Mouse (Mus musculus): ENCODE data around the gene Ctnna2. TPM values are rescaled to one million over a fixed set of nuclear protein-coding genes. Genes with fewer than 3 reads are reported as not detected.

The Ctnna2 gene
- polyA plus RNA-seq, 1 experiment = not detected

DNA sequence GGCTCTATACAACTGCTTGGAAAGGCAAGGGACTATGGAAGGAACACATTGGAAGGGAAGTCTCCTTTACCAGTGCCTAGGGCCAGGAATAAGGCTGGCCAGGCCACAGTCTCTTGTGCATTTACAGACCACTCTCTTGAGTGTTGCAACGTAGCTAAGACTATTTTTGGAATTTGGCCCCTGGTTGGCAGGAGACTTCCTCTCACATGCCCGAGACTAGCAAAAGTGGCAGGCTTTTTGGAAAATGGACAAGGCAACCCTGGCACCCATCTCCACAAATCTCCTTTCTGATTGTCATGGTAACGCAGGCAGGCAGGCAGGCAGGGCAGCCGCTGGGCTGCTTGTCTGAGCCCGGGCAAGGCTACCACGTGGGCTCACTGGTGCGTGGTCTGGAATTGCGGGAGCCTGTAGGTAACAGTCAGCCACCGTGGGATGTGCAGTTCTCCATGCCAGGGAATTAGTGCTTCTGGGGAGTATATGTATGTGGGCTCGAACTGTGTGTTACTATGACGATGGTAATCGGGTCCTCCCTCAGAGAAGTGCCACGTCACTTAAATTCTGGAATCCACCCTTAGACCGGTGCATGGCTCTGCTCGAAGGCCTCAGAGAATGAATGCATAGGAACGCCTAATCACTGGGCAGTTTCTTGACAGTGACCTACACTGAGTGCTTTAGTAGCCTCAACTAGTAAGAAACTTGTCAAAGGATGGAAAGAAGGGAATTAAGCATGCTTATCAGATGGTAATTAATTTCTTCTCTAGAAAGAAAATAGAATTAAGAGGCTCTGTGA lies 756.5 kb downstream of the Ctnna2 start:
- Histone ChIP-seq H3K4me3 (replicated peaks) (no peak overlapping the region), H3K27me3 (replicated peaks) (no peaks in the 10 kb centered on the region), H3K36me3 (replicated peaks; ENCODE audit: low read length) (no peaks in the 10 kb centered on the region), H3K4me1 (no peaks in the 10 kb centered on the region), H3K9me3 (0 out of 2 replicates have a peak, but pooled peaks cover 5% of the 10 kb centered on the region)
- TF ChIP-seq GATA1 (IDR thresholded peaks at IDR 0.05; ENCODE audit: borderline replicate concordance, low read length) = no peak
- no peak for TF ChIP-seq FLI1 (IDR thresholded peaks at IDR 0.05; ENCODE audit: low read length)

DNA sequence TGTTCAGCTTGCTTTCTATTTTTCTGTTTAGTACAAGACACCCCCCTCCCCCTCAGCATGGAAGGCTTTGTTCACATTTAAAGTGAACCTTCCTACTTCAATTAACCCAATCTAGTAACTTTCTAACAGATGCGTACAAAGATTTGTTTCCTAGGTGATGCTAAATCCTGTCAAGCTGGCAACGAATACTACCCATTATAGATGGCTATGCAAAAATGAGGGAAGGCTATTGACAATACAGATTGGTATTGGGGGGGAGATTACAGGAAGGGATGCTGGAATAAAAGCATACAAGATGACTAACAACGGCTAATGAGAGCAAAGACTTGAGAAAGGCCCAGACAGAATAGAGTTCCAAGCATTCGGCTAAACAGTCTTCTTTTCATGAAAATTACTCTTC lies 758.7 kb downstream of the Ctnna2 start:
- no peak overlapping the region for H3K4me3 ChIP-seq (replicated peaks)

DNA sequence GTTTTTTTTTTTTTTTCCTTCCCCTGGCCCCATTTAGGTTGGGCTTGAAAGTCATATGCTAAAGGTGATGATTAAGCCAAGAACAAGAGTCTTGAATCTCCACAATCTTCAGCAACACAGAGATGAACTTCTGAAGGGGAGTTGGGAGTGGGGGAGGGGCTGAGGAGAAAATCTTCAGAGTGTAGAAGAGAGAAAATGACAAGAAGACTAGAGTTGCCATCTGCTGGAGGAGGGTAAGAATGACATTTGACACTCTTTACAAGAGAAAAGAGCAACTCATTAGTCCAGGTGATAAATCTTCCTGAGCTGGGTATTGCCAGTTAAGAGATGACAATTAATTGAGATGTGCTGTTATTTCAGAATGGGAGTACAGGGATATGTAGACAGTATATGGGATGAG lies 760.6 kb downstream of the Ctnna2 start:
- no peak overlapping the region for H3K4me3 ChIP-seq (replicated peaks)
- peaks cover 3% of the 10 kb centered on the region; the same call in 1 of the 2 replicates for H3K4me1 ChIP-seq
- peaks cover 17% of the 10 kb centered on the region; the same call in 1 of the 2 replicates for H3K9me3 ChIP-seq
- no peaks in the 10 kb centered on the region for H3K27me3 ChIP-seq (replicated peaks)
- H3K36me3 ChIP-seq (replicated peaks; ENCODE audit: low read length) = no peaks in the 10 kb centered on the region
- TF ChIP-seq GATA1 (IDR thresholded peaks at IDR 0.05; ENCODE audit: borderline replicate concordance, low read length) = no peak
- TF ChIP-seq FLI1 (IDR thresholded peaks at IDR 0.05; ENCODE audit: low read length) = no peak

More for the DNA sequence above, 758.7 kb downstream of the Ctnna2 start:
- TF ChIP-seq FLI1 (IDR thresholded peaks at IDR 0.05; ENCODE audit: low read length) (no peak), GATA1 (IDR thresholded peaks at IDR 0.05; ENCODE audit: borderline replicate concordance, low read length) (no peak)
- no peaks in the 10 kb centered on the region for H3K27me3 ChIP-seq (replicated peaks)
- no peaks in the 10 kb centered on the region for H3K36me3 ChIP-seq (replicated peaks; ENCODE audit: low read length)
- H3K4me1 ChIP-seq = peaks cover 3% of the 10 kb centered on the region; the same call in 1 of the 2 replicates
- peaks cover 13% of the 10 kb centered on the region; the same call in 1 of the 2 replicates for H3K9me3 ChIP-seq

DNA sequence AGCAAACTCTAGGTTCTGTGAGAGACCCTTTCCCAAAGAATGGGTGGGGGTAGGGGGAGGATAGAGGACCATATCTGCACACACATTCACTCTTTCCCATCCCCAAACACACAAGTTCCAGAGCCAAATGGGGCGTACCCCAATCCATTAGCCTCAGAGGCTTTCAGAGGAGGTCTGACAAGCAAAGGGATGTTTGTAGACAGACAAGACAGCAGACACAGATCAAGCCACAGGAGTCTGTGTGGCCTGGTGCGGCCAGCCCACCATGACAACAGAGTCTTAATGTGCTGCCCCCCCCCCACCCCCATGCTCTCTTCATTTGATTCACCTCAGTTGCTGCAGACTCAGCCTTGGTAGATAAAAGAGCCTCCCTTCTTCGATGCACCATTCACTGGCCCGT lies 764.2 kb downstream of the Ctnna2 start:
- TF ChIP-seq FLI1 (IDR thresholded peaks at IDR 0.05; ENCODE audit: low read length) = no peak
- TF ChIP-seq GATA1 (IDR thresholded peaks at IDR 0.05; ENCODE audit: borderline replicate concordance, low read length) = no peak
- Histone ChIP-seq H3K9me3 (peaks cover 12% of the 10 kb centered on the region; the same call in 1 of the 2 replicates), H3K4me1 (peaks cover 3% of the 10 kb centered on the region; the same call in 1 of the 2 replicates), H3K27me3 (replicated peaks) (no peaks in the 10 kb centered on the region), H3K36me3 (replicated peaks; ENCODE audit: low read length) (no peaks in the 10 kb centered on the region), H3K4me3 (replicated peaks) (no peak overlapping the region)

DNA sequence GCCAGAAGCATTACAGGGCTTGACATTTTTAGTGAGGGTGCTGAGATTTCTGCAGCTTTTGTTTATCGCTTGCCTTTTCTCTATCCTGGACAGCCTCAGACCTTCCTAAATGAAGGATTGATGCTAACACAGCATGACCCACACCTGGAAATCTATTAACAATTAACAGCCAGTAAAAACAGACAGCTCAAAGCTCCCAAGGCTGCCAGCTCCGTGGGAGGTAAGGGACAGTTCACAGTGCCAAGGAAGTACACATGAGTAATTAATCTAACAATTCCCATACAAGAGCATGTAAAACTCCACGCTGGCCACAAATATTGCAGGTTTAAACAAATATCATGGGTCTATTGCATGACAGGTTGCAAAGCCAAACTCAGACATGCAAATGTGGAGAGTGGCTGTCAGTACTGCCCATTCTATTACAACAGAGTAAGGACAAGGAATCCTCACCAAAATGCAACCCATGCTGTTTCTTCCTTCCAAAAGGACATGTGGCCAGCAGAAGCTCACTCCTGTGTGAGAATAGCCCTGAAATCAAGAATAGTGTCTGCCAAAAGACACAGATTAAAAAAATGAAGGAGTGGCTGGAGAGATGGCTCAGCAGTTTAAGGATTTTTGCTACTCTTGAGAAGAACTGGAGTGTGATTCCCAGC lies 765.6 kb downstream of the Ctnna2 start:
- Histone ChIP-seq H3K4me1 (peaks cover 3% of the 10 kb centered on the region; the same call in 1 of the 2 replicates), H3K9me3 (peaks cover 12% of the 10 kb centered on the region; the same call in 1 of the 2 replicates), H3K27me3 (replicated peaks) (no peaks in the 10 kb centered on the region), H3K4me3 (replicated peaks) (no peak overlapping the region), H3K36me3 (replicated peaks; ENCODE audit: low read length) (no peaks in the 10 kb centered on the region)
- TF ChIP-seq GATA1 (IDR thresholded peaks at IDR 0.05; ENCODE audit: borderline replicate concordance, low read length) (no peak), FLI1 (IDR thresholded peaks at IDR 0.05; ENCODE audit: low read length) (no peak)

DNA sequence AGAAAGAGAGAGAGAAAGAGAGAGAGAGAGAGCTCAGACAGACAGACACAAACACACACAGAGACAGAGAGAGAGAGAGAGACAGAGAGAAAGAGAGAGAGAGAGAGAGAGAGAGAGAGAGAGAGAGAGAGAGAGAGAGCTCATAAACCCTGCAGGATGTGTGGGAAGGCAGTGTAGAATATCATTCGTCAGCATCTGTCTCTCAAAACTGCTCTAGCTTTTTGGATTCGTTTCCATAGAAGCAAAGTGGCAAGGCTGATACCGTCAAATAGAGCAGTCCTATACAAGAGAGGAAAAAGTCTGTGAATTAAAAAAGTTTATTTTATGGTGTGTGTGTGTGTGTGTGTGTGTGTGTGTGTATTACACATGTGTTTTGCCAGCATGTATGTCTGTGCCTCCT lies 769.6 kb downstream of the Ctnna2 start:
- no peaks in the 10 kb centered on the region for H3K4me1 ChIP-seq
- H3K9me3 ChIP-seq = no peaks in the 10 kb centered on the region
- no peaks in the 10 kb centered on the region for H3K27me3 ChIP-seq (replicated peaks)
- no peak for TF ChIP-seq GATA1 (IDR thresholded peaks at IDR 0.05; ENCODE audit: borderline replicate concordance, low read length)
- TF ChIP-seq FLI1 (IDR thresholded peaks at IDR 0.05; ENCODE audit: low read length) = no peak
- H3K36me3 ChIP-seq (replicated peaks; ENCODE audit: low read length) = no peaks in the 10 kb centered on the region
- H3K4me3 ChIP-seq (replicated peaks) = no peak overlapping the region

DNA sequence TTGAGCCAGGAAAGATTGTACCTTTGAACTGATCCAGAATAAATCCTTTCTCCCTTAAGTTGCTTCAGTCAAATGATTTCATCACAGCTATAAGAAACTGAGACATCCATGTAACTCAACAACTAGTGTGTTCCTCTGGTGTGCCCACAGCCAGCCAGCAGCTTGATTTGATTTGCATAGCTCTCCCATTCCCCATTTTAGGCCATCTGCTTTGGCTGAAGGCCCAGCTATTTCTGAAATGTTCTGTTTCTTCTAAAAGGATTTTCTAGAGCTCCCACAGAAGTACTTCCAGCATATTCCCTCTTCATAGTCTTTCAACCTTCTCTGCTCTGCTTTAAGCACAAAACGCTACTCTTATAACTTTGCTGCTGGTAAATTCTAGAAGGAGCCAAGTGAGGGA lies 770.3 kb downstream of the Ctnna2 start:
- TF ChIP-seq FLI1 (IDR thresholded peaks at IDR 0.05; ENCODE audit: low read length) (no peak), GATA1 (IDR thresholded peaks at IDR 0.05; ENCODE audit: borderline replicate concordance, low read length) (no peak)
- Histone ChIP-seq H3K4me3 (replicated peaks) (no peak overlapping the region), H3K36me3 (replicated peaks; ENCODE audit: low read length) (no peaks in the 10 kb centered on the region), H3K9me3 (no peaks in the 10 kb centered on the region), H3K4me1 (no peaks in the 10 kb centered on the region), H3K27me3 (replicated peaks) (no peaks in the 10 kb centered on the region)

DNA sequence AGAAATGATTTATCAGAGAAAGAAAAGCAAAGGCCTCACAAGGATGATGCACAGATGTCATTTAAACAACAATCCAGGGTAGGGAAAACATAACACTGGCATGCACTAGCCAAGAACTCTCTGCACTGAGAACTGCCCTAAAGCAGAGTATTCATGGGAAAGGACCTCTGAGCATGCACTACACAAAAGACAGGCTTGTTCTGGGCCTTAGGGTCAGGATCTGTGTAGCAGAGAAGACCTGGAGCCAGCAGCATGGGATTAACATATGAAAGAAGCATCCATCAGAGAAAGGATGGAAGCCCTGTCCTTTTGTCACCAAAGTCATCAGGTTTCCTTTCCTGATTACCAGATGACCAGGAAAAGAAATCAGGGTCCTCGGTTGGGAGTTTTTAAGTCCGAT lies 780.1 kb downstream of the Ctnna2 start:
- TF ChIP-seq FLI1 (IDR thresholded peaks at IDR 0.05; ENCODE audit: low read length) = no peak
- no peak for TF ChIP-seq GATA1 (IDR thresholded peaks at IDR 0.05; ENCODE audit: borderline replicate concordance, low read length)
- Histone ChIP-seq H3K4me1 (no peaks in the 10 kb centered on the region), H3K4me3 (replicated peaks) (no peak overlapping the region), H3K9me3 (no peaks in the 10 kb centered on the region), H3K36me3 (replicated peaks; ENCODE audit: low read length) (no peaks in the 10 kb centered on the region), H3K27me3 (replicated peaks) (no peaks in the 10 kb centered on the region)

DNA sequence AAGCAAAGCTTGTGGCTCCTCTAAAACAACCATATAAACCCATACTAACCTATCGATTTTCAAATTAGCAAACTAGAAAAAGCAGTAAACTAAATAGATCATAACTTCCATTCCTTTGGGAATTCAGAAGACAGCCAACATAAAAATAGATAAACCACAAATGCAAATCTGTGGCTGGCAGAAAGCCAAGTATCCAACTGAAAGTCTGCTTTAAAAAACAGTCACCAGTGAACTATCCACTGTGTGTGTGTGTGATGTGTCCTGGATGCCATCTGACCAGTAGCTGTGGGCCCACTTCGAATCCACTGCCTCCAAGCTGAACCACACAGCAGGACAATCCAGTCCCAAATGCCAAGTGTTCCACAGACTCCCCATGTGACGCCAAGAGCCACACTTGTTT lies 782.8 kb downstream of the Ctnna2 start:
- no peak overlapping the region for H3K4me3 ChIP-seq (replicated peaks)
- H3K4me1 ChIP-seq = no peaks in the 10 kb centered on the region
- H3K27me3 ChIP-seq (replicated peaks) = no peaks in the 10 kb centered on the region
- no peaks in the 10 kb centered on the region for H3K9me3 ChIP-seq
- H3K36me3 ChIP-seq (replicated peaks; ENCODE audit: low read length) = no peaks in the 10 kb centered on the region
- no peak for TF ChIP-seq GATA1 (IDR thresholded peaks at IDR 0.05; ENCODE audit: borderline replicate concordance, low read length)
- no peak for TF ChIP-seq FLI1 (IDR thresholded peaks at IDR 0.05; ENCODE audit: low read length)

DNA sequence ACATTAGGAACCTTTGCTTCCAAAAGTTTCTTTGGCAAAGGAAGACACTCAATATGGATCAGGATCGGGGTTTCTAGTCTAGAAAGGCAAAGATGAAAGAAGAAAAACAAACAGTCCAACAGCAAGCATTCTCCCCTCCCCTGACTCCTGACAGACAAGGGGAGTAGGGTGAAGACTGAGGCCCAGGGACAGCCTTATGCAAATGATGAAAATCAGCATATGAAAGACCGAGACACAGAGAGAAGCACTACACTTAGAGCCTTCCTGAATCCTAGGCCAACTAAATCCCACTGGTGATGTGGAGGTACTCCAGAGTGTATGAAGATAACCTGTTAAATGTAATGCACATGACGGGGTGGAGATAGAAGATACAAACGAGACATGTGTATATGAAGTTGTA lies 787.9 kb downstream of the Ctnna2 start:
- TF ChIP-seq FLI1 (IDR thresholded peaks at IDR 0.05; ENCODE audit: low read length) = no peak
- TF ChIP-seq GATA1 (IDR thresholded peaks at IDR 0.05; ENCODE audit: borderline replicate concordance, low read length) = no peak
- Histone ChIP-seq H3K9me3 (no peaks in the 10 kb centered on the region), H3K27me3 (replicated peaks) (no peaks in the 10 kb centered on the region), H3K4me1 (no peaks in the 10 kb centered on the region), H3K36me3 (replicated peaks; ENCODE audit: low read length) (no peaks in the 10 kb centered on the region), H3K4me3 (replicated peaks) (no peak overlapping the region)
